Mouse (Mus musculus) limb, embryonic 15.5 days (tissue): ENCODE measurements around the gene Gm5134. TPM values are rescaled to one million over a fixed set of nuclear protein-coding genes. Genes with fewer than 3 reads are reported as not detected.

Source experiments
- ATAC-seq: fragments of 200-750 bp; cut with Nextera tagmentation; 2 replicates; pipeline ENCODE4 v1.8.0; 2017; ENCODE audit warnings: low read depth, moderate TSS enrichment; ENCODE audit not compliant: insufficient number of reproducible peaks, low FRiP score, low TSS enrichment
- H3K27ac ChIP-seq: fragments of 300-500 bp; sonication (generic); 2 replicates; pipeline ENCODE4 v1.5.1; 2015; ENCODE audit warnings: moderate library complexity, mild to moderate bottlenecking, inconsistent platforms
- H3K27me3 ChIP-seq: fragments of 300-500 bp; sonication (generic); 2 replicates; pipeline ENCODE4 v1.6.1; 2015; ENCODE audit warnings: inconsistent platforms
- H3K36me3 ChIP-seq: fragments of 300-500 bp; sonication (generic); 2 replicates; pipeline ENCODE4 v1.6.1; 2015; ENCODE audit warnings: inconsistent platforms
- H3K4me1 ChIP-seq: fragments of 300-500 bp; sonication (generic); 2 replicates; pipeline ENCODE4 v1.6.1; 2015; ENCODE audit warnings: inconsistent platforms
- H3K4me2 ChIP-seq: fragments of 300-500 bp; sonication (generic); 2 replicates; pipeline ENCODE4 v1.6.1; 2015; ENCODE audit warnings: mild to moderate bottlenecking, inconsistent platforms
- H3K4me3 ChIP-seq: fragments of 300-500 bp; sonication (generic); 2 replicates; pipeline ENCODE4 v1.5.1; 2015; ENCODE audit warnings: mild to moderate bottlenecking, inconsistent platforms
- H3K9ac ChIP-seq: fragments of 300-500 bp; sonication (generic); 2 replicates; pipeline ENCODE4 v1.6.1; 2015; ENCODE audit warnings: inconsistent platforms
- H3K9me3 ChIP-seq: fragments of 300-500 bp; sonication (generic); 2 replicates; pipeline ENCODE4 v1.6.1; 2016; ENCODE audit warnings: inconsistent platforms
- WGBS: fragments of 180-500 bp; shearing (Covaris S2); methylation state at CpG from one replicate; pipeline ENCODE4 v1.1.7; 2015; 5-methylcytosine and 5-hydroxymethylcytosine counted together
- polyA plus RNA-seq: library from polyadenylated mRNA; unstranded; fragments of >200 nt; fragmentation: Nextera tagmentation; extraction: Ambion mirVana; gene quantifications from 2 replicates; pipeline ENCODE4 v1.2.1, GENCODE M21; 2015

Gm5134 gene
- polyA plus RNA-seq, 1 experiment from 2014 or later: not detected

DNA sequence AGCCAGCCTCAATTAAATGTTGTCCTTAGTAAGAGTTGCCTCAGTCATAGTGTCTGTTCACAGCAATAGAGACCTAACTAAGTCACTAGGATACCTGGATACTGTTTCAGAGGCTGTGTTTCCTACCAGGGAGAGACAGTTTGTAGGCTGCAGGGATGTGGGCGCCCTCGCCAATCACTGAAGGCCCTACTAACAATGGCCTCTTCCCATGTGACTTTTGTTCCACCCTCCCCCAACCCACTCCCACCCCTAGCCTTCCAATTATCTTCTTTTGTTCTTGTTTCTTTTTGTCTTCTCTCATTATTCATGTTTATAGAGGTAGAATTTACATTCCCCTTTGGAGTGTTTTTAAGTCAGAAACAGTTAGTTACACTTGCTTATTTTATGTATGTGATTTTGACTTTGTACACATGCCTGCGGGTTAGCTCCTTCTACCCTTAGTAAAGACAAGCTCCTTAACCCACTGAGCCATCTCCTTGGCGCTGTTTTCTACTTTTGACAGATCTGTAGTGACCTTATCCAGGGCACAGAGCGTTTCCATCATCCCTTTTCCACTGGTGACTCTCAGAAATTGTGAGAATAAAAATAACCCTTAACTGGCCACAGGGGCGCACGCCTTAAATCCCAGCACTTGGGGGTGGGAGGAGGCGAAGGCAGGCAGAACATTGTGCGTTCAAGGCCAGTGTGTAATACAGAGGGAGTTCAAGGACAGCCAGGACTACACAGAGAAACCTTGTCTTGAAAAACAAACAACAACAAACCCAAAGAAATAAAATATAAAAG is 13.1 kb upstream of the Gm5134 start:
- Histone ChIP-seq H3K4me3 (no peak overlapping the region), H3K27me3 (peaks cover 13% of the 10 kb centered on the region), H3K4me1 (peaks cover under 1% of the 10 kb centered on the region), H3K27ac (no peak overlapping the region), H3K36me3 (no peaks in the 10 kb centered on the region), H3K9ac (no peak overlapping the region), H3K4me2 (no peak overlapping the region), H3K9me3 (no peaks in the 10 kb centered on the region)
- ATAC-seq: no peak
- whole genome bisulfite sequencing: 76% methylated on average over 9 of the region's 9 CpGs

DNA sequence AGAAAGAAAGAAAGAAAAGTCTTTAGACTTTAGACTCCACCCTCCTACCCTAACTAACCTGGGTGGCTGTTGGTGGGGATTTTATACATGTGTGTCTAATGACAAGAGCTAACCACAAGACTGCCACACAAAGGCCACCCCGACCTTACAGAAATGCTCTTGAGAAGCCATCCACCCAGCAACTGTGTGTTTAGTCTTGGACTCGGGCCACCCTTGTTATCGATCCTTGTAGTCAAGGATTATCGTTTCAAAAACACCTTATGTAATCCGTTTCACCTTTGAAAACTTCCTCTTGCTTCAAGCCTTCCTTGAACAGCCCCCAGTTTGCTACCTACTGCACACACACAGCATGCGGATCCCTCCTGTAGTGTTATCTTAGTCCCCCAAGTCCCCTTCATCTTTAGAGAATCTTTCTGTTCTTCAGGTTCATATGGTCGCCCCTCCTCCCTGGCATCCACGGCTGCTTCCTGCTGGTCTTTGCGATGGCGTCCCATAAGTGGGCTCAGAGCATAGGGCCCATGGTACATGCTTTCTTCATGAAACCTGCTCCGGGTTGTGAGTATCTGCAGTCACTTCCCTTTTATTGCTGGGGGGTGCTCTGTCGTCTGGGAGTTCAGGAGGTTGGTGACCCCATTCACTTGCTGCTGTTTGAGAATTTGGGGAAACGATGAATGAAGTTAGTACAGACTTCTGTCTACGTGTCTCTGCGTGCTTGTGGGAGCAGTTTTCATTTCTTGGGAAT is 11.4 kb upstream of the Gm5134 start, which contains the start of gene Vpreb3:
TSS of gene Vpreb3 (plus strand) at position 322 of the 742 bp plus-strand sequence.
- ATAC-seq: no peak
- WGBS: 78% methylated on average over 15 of the region's 15 CpGs

DNA sequence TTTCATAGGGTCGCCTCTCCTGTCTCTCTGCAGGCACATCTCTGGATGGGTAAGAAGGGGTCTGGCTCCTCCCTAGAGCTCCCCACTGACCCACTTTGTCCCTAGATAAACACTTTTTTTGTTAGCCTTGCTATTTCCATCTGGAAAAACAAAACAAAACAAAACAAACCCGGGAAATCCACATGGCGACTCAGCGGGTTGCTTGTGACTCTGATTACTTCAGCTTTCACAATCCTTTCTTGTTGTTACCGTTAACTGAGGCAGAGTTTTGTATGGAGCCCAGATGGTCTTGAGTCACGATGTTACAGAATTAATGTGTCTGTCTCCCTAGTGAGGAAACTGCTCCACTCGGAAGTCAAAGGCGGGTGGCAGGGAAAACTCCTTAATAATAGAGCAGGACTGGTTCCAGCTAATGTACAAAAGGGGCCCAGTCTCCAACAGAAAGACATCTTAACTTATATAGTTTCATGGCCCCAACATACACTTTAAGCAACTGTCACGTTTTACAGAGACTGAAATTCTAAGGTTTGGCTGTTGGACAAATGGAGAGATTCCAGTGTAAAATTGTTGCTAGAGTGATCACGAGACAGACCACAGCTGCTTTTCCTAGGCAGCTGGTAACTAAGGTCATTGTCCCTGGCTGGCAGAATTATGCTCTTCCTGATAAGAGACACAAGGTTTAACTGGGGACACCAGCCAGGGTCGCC is 10.1 kb upstream of the Gm5134 start:
- no peak overlapping the region for H3K4me3 ChIP-seq
- WGBS: 37% methylated on average over 11 of the region's 11 CpGs
- no peaks in the 10 kb centered on the region for H3K4me1 ChIP-seq
- ATAC-seq: no peak
- H3K4me2 ChIP-seq: no peak overlapping the region
- H3K36me3 ChIP-seq: no peaks in the 10 kb centered on the region
- no peaks in the 10 kb centered on the region for H3K9me3 ChIP-seq
- no peak overlapping the region for H3K9ac ChIP-seq
- H3K27me3 ChIP-seq: no peaks in the 10 kb centered on the region
- no peak overlapping the region for H3K27ac ChIP-seq

More for the DNA sequence above, 11.4 kb upstream of the Gm5134 start, which contains the start of gene Vpreb3:
- Histone ChIP-seq H3K9ac (no peak within 1 kb of the TSS), H3K27ac (no peak within 1 kb of the TSS), H3K4me2 (no peak within 1 kb of the TSS), H3K9me3 (no peaks in the 10 kb centered on the region), H3K36me3 (no peaks in the 10 kb centered on the region), H3K4me3 (no peak within 1 kb of the TSS), H3K4me1 (no peaks in the 10 kb centered on the region), H3K27me3 (no peaks in the 10 kb centered on the region)

DNA sequence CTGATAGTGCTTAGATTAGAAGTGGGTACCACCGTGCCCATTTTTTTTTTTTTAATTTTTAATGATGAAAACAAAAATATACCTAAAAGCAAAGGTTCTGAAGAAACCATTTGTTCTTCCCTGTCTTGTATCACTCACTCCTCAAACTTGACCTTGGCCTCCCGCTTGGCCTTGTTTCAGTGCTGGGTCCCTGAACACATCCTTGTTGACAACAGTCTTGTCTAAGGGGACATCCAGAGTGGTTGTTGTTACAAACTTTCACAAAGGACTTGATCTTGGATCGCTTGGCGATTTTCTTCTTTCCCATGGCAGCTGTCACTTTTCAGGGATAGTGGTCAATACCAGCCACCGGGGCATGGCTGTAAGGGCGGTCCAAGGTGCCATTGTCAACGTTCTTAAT is 9.1 kb upstream of the Gm5134 start:
- Histone ChIP-seq H3K9me3 (no peaks in the 10 kb centered on the region), H3K9ac (no peak overlapping the region), H3K27ac (no peak overlapping the region), H3K4me1 (0 out of 2 replicates have a peak, but pooled peaks cover under 1% of the 10 kb centered on the region), H3K36me3 (no peaks in the 10 kb centered on the region), H3K4me2 (no peak overlapping the region), H3K4me3 (no peak overlapping the region), H3K27me3 (peaks cover 6% of the 10 kb centered on the region; the same call in 1 of the 2 replicates)
- ATAC-seq: no peak
- WGBS: 92% methylated on average over 7 of the region's 7 CpGs

DNA sequence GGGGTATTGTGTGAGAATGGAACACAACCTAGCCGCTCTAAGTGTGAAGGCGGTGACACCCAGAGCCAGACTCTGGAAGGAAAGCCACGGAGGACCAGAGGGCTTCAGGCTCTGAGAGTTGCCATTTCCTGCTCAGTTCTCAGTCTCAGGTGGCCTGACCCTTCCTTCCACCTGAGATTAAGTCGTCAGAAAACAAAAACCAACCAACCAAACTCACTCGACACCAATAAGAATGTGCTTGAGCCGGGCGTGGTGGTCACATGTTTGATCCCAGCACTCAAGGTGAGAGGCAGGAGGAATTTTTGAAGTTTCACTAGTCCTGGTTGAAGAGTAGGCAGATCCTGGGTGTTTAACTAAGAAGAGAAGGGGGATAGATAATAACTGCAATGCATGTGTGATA is 8.4 kb upstream of the Gm5134 start:
- no peak overlapping the region for H3K4me2 ChIP-seq
- no peaks in the 10 kb centered on the region for H3K36me3 ChIP-seq
- WGBS: 79% methylated on average over 7 of the region's 7 CpGs
- no peak overlapping the region for H3K4me3 ChIP-seq
- no peak overlapping the region for H3K9ac ChIP-seq
- H3K27me3 ChIP-seq: peaks cover 11% of the 10 kb centered on the region; the same call in 1 of the 2 replicates
- peaks cover 7% of the 10 kb centered on the region for H3K4me1 ChIP-seq
- H3K9me3 ChIP-seq: no peaks in the 10 kb centered on the region
- H3K27ac ChIP-seq: no peak overlapping the region
- no peak for ATAC-seq

DNA sequence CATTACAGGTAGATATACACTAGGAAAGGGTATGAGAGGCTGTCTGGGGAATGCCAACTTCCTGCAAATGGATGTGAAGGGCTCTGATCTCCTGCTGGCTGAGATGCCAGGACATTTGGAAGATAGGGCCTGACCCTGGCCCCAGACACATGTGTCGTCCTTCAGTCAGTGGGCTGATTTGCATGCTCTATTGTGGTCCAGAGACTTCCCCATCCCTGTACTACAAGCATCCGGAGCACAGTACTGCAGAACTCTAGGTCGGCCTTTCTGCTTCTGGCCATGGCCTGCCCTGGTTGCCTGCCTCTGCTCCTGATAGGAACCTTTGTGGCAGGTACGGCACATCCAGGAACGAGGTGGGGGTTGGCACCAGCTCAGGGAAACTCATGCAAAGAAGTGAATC is 6.2 kb upstream of the Gm5134 start:
- Histone ChIP-seq H3K4me3 (no peak overlapping the region), H3K9ac (no peak overlapping the region), H3K27me3 (peaks cover 16% of the 10 kb centered on the region; the same call in 1 of the 2 replicates), H3K27ac (no peak overlapping the region), H3K36me3 (no peaks in the 10 kb centered on the region), H3K4me1 (peaks cover 12% of the 10 kb centered on the region), H3K9me3 (no peaks in the 10 kb centered on the region), H3K4me2 (no peak overlapping the region)
- 77% methylated on average over 5 of the region's 5 CpGs for WGBS
- ATAC-seq: no peak

DNA sequence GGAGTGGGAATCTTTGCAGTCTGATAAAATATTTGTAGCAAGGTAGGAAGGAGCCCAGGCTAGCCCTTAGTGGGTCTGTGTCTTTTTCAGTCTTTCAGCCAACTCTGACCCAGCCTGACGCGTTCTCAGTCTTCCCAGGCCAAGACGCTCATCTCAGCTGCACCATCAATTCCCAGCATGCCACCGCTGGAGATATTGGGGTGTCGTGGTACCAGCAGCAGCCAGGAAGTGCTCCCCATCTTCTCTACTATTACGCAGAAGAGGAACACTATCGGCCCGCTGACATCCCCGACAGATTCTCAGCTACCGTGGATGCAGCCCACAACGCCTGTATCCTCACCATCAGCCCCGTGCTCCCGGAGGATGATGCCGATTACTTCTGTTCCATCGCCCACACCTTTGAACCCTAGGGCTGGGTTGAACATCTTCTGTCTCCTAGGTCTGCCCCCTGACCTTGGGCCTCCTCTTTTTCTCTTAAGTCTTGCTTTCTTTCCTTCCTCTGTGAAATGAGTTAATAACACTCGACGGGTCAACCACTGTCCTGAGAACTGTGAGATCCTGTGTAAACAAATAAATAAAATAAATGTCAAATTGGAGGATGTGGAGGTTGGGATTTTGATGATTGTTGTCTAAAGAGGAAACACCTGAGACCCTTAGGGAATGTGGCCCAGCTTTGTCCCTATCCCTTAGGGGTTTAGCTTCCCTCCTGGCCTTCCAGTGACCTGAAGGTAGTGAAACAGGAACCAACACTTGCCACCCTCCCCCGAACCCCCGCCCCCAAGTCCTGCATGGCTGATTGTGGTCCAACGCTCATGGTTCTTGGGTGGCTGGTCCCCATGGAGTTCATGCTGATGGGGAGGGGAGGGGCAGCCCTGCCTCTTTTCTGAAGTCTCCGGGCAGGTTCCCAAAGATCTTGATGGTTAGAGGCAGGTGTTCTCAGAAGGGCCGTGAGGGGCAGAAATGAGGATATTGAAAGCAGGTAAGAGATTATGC is 5.0 kb upstream of the Gm5134 start:
- H3K36me3 ChIP-seq: no peaks in the 10 kb centered on the region
- no peak overlapping the region for H3K9ac ChIP-seq
- ATAC-seq: no peak
- H3K27me3 ChIP-seq: peaks cover 24% of the 10 kb centered on the region
- H3K4me3 ChIP-seq: no peak overlapping the region
- no peak overlapping the region for H3K4me2 ChIP-seq
- H3K4me1 ChIP-seq: peaks cover 15% of the 10 kb centered on the region
- 75% methylated on average over 22 of the region's 22 CpGs for WGBS
- H3K9me3 ChIP-seq: no peaks in the 10 kb centered on the region
- H3K27ac ChIP-seq: no peak overlapping the region

DNA sequence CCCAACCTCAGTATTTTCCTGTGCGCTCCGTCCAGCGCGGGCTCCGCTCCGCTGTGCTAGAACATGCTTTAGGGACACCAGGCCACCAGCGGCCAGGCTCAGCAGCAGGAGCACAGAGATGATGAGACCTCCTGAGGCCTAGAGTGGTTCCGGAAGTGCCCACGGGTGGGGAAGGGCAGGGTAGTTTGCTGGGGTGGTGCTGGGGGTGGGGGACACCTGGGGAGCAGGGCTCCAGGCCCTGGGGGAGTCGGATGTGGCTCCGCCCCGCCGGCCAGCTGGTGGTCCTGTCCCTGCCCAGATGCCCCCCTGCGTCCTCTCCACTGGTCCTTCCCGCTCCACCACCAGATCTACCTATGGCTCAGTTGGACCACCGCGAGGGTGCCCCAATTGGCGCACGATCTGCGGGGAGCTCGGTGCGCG is 3.5 kb upstream of the Gm5134 start:
- 0 out of 2 replicates have a peak, but pooled peaks have one; percentile 37 for ATAC-seq
- H3K36me3 ChIP-seq: no peaks in the 10 kb centered on the region
- peaks cover 18% of the 10 kb centered on the region for H3K4me1 ChIP-seq
- under 1% methylated on average over 23 of the region's 23 CpGs for WGBS
- peak overlapping the region; percentile 44 for H3K4me3 ChIP-seq
- H3K9ac ChIP-seq: peak overlapping the region; percentile 51
- no peak overlapping the region for H3K27ac ChIP-seq
- H3K27me3 ChIP-seq: peaks cover 26% of the 10 kb centered on the region
- H3K4me2 ChIP-seq: peak overlapping the region; percentile 90
- no peaks in the 10 kb centered on the region for H3K9me3 ChIP-seq

DNA sequence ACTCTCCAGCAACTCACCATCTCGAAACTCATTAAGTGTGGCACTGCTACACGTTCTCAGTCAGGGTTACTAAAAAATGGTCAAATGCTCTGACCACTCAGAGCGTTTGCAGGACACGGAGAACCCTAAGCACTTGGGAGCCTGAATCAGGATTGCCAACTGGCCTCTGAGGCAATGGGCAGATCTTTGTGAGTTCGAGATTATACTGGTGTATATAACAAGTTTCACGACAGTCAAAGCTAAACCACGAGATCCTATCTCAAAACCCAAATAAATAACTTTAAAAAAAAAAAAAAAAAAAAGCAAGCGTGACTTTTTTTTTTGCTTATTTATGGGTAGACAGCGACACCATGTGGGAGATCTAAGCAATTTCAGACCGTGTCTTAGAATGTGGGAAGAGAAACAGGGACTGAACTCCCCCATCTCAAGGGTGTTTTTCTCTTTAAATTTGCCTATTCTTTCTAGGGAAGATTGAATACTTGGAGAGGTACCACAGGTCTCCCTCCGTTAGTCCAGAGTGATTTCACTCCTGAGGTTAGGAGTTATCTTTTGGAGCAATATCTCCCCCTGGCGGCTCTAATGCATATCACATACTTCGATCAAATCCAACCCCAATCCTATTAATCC is 2.8 kb upstream of the Gm5134 start:
- Histone ChIP-seq H3K27me3 (peaks cover 26% of the 10 kb centered on the region), H3K9me3 (no peaks in the 10 kb centered on the region), H3K4me1 (peaks cover 18% of the 10 kb centered on the region), H3K36me3 (no peaks in the 10 kb centered on the region), H3K9ac (peak overlapping the region; percentile 51; the same call in 1 of the 2 replicates), H3K4me3 (peak overlapping the region; percentile 44), H3K27ac (no peak overlapping the region), H3K4me2 (peak overlapping the region; percentile 90)
- WGBS: 3% methylated on average over 13 of the region's 13 CpGs
- ATAC-seq: no peak

DNA sequence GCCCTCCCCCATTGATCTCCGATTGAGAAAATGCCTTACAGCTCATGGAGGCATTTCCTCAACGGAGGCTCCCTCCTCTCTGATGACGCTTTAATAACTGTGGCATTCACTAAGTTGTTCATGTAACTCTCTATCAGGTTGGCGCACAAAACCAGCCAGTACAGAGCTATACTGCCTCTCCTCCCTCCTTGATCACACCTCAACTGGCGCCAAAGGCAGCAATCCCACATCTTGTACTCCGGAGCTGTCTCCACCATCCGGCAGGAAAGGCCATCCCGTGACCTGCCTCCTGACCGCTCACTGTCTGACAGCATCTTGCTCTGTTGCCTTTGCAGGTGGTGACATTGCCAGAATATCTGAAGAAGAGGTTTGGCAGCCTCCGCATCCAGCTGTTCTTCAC is 19.5 kb downstream of the Gm5134 start:
- Histone ChIP-seq H3K4me2 (no peak overlapping the region), H3K9ac (no peak overlapping the region), H3K9me3 (no peaks in the 10 kb centered on the region), H3K4me1 (no peaks in the 10 kb centered on the region), H3K4me3 (no peak overlapping the region), H3K27ac (no peak overlapping the region), H3K27me3 (no peaks in the 10 kb centered on the region), H3K36me3 (no peaks in the 10 kb centered on the region)
- 77% methylated on average over 10 of the region's 10 CpGs for WGBS
- ATAC-seq: no peak
